Mouse (Mus musculus) layer of hippocampus, postnatal 36 days (tissue): ENCODE data around the gene Col12a1. TPM values are rescaled to one million over a fixed set of nuclear protein-coding genes. Genes with fewer than 3 reads are reported as not detected.

ENCODE experiments used
- DNase-seq, 2 experiments: peaks; one replicate each; pipeline ENCODE4 v3.0.0; 2022
- total RNA-seq, 2 experiments: library from RNA; stranded (reverse); gene quantifications; 2 replicates each; pipeline ENCODE4 v1.2.3; 2021

Gene Col12a1
- total RNA-seq = 1 to 10 TPM; 6.8 to 8.0 TPM

DNA sequence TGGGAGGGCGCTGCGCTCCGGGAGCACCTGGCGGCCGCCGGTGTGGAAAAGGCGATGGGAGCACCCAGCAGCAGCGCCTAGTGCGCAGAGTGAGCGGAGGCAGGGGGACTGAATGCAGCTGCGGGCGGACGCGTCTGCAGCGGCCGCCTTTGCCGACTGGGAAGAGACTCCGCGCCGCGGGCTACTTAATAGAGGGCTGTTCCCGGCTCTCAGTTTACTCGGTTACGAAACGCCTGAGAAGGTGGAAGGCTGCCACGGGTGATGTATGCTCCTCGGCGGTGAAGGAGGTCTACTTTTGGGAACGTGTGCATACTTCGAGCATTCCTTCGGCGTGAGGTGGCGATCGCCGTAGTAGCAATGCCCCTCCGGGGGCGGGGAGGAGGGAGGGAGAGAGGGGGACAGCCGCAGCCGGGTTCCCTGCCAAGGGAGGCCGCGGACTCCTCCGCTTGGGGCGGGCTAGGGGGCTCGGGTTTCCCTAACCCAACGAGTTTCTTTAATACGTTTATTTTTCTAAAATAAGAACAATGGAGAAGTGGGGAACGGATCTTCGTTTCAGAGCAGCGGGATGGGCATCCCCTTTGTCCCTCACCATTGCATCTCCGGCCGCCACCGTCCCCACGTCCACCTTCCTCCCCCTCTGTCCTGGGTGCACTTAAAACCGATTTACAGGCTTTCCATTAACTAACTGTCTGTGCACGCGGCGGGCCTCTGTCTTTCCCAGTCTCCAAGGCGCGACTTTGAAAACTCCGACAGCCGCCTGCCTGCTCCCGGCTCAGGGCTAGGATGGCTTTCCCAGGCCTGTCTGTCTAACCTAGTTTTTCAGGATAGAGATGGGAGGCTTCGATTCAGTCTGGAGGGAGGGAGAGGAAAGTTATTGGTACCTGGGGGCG lies at the start of gene Col12a1:
Col12a1 (minus strand) TSS at position 351 of the 890 bp plus-strand sequence.
- DNase-seq = peak in 1 of 2 experiments; percentile 16

DNA sequence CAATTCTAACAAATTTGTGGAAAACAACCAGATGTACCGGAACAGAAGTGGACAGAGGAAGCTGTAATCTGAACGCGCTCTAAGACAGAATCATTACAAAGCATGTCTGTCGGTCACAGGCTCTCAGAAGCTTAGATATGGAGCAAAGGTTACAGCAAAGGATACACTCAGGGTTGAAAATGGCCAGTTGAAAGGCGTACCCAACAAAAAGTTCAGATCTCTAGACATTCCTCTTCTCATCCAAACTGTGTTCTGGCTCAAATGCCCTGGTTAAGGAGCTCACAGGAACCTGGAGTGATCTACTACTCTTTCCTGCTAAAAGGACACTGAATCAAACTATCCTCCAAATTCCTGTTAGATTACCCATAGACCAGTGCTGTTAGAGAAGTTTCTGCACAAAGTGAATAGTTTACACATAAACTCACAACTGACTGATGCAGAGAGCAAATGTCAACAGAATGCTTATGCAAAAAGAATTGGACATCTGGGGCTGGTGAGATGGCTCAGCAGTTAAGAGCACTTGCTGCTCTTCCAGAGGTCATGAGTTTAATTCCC lies 48.4 kb upstream of the Col12a1 start:
- no peak for DNase-seq

DNA sequence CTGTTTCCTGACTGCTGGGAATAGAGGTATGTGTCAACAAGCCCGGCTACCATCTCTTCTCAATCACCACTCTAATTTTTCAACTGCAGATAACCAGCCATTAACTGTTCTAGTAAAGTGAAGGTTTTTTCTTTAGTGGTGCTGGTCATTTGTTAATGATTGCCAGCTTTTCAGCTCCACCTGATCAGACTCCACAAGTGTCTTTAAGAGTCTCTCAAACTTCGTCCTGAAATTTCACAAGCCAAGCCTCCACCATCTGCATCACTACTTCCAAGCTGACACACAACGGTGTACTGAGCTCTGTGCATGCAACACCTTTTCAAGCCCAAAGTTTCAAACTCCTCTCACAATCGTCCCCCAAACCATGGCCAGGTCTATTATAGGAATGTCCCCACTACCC lies 46.7 kb upstream of the Col12a1 start:
- DNase-seq = no peak

DNA sequence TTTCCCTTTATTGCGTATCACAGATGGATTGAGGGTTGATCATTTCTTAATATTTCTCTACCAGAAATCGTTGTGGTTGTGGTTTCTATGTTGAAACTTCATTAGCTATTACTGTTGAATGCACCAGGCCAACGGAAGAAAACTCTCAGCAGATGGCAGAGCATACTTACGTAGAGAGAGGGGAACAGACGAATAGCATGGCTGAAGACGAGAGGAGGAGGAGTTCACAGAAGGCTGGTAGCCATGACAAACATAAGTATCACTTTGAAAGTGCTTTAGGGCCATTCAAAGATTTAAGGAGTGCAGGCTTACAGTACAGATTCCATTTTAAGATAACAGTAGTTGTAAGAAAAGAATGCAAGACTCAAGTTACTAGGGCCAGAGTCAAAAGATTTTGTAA lies 43.9 kb upstream of the Col12a1 start:
- DNase-seq = no peak

DNA sequence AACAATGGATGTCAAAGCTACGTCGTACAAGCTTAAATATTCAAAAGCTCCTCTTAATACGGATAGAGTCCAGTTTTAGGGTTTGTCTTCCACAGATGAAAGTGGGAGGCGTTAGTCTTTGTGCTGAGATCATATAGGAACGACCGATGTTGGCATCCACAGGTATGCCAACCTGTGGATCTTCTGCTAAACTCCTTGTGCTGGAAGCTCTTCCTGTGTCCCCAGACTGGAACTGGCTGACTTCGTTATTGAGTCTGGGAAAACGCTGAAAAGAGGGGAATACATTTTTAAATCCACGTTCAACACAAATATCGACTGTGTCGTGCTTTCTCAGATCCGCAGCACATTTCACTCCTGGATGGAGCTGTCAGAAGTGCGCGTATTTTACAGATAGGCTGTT lies 41.4 kb upstream of the Col12a1 start:
- no peak for DNase-seq

- peak; percentile 94 for DNase-seq
Observed at GRCm38 (mm10) chr9:79759385-79760005, 40.9 kb upstream of the Col12a1 start, which contains the start of gene Cox7a2. Gene Cox7a2, minus strand, starts transcription at chr9:79759878.

GRCm38 (mm10) chr9:79755311-79755710 lies 36.7 kb upstream of the Col12a1 start:
- DNase-seq = no peak

GRCm38 (mm10) chr9:79751846-79752245 lies 33.2 kb upstream of the Col12a1 start:
- DNase-seq = no peak

- no peak for DNase-seq
Observed at GRCm38 (mm10) chr9:79750709-79751108, 32.1 kb upstream of the Col12a1 start.

DNA sequence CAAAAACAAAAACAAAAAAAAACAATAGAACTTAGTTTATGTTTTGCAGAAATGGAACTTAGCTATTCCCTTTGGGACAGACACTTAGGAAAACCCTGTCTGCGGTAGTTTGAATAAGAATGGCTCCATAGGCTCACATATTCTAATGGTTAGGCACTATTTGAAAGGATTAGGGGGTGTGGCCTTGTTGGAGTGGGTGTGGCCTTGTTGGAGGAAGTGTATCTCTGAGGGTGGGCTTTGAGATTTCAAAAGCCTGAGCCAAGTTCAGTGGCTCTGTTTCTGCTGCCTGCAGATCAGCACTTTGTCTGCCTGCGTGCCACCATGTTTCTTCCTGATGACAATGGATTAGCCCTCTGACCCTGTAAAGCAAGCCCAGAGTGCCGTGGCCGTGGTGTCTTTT lies 26.4 kb upstream of the Col12a1 start:
- DNase-seq = no peak

DNA sequence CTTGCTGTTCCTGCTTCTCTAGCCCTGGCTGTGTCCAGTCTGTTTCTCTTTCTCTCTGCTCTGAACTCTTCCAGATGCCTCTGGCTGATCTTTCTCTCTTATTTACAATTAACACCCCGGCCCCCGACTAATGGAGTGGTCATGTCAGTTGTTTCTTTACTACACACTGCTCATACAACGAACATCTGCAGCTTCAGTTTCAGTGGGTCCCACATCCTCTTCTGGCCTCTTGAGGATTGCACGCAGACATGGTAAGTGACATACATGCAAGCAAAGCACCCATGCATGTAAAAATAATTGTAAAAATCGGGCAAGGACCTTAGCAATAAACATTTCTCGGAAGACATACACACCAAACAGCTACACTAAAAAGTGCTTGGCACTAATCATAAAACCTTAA lies 17.0 kb upstream of the Col12a1 start:
- no peak for DNase-seq

DNA sequence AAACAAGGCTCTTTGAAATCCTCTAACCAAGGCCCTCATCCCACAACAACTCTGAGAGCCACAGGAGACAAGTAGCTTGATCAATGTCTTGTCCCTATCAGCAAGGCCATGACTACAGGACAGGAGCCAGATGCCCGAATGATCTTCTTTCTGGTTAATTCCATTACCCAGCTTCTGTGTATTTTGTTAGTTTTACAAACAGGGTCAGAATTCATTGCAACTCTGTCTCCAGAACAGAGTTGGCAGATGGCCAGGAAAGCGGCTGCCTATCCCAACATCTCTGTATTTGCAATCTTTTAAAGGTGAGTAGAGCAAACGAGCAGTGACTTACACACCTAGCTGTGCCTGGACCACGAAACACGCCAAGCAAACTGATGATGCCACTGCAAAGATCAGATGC lies 11.7 kb upstream of the Col12a1 start:
- DNase-seq = no peak

DNA sequence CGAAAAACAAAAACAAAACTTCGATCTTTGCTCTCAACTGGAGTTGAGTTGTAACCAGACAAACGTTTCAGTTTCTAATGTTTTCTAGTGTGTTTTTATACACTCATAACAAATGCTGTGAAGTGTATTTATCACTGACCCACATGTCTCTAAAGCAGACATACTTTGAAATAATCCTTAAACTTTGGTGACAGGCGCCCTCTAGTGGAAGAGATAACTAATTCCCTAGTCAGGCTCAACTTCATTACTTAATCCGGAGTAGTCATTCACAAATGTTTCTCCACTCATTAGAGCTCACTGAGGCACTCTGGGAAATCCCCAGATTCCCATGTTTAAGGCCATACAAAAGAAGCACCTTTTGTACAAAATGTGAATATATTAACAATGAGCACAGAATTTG lies 4.5 kb upstream of the Col12a1 start:
- no peak for DNase-seq

- peak in 1 of 2 experiments; percentile 21 for DNase-seq
Observed at GRCm38 (mm10) chr9:79721056-79721455, 2.4 kb upstream of the Col12a1 start.

DNA sequence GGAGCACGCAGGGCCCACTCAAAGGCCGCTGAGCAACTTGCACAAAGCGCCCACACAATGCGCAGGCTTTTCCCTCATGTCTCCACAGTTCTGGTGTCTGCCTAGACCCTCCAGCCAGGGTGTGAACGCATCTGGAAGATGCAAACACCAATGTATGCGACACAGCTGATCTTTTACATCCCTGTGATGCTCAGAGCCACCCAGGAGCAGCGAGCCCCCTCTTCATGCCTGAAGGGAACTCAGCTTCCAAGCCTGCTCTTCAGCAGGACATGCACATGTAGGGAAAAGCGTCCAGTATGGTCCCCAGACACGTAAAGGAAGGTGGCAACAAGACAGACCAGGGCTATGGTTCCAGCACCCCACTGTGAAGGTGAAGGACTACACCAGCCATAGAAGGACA lies 1.5 kb upstream of the Col12a1 start:
- DNase-seq = no peak

DNA sequence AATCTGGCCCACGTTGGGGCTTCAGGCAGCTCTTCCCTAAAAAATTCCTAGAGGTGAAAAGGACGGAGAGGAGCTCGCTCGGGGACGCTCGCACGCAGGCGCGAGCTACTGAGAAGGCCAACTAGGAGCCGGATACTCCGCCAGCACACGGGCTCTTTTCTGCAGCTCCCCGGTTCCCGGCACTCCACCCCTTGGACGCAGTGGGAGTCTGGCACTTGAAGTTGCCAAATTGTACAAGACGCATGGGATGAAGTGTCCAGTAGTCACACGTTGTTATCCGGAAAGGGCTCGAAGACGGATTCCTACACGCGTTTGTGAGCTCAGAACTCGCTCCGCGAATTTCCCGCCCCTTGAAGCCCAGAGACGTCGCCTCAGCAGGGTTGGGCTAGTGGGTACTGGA lies 820 bp upstream of the Col12a1 start:
- DNase-seq = no peak

GRCm38 (mm10) chr9:79717836-79718475 lies 675 bp downstream of the Col12a1 start:
- no peak for DNase-seq

DNA sequence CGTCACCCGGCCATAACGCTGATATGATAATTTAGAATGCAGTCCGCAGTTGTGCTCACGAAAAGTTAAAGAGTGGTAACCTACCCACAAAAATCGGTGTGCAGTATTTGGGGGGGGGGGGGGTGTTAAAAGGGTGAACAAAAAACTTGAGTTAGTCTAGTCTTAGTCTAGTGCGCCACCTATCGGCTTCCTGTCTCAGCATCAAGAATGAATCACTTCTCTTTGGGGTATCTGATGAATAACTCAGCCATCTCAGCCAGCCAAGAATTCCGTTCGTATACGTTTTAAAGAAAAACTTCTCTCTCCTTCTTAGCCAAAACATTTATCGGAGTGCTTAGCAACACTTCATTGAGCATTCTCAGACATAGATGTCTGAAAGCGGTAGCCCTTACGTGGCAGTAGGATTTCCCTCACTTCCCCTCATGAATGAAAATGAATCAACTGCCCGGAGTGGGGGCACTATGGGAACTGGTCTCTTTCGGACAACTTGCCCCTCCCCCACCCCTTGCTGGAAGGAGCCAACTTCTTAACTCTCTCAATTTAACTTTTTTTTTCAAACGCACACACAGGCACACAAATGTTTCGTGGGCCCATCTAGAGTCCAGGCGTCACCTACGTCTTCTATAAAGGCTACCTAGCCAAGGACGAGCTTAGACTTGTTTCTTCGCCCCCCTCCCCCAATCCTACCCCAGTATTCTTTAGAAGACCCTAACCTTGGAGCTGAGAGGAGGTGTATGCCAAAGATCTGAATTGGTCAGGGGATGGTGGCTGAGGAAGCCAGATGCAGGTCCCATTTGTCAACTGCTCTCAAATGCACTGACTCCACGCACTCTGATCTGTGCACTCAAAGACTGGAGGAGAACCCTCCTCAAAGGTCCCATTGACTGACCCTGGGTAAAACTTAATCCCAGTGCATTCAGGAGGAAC lies 1.5 kb downstream of the Col12a1 start:
- peak in 1 of 2 experiments; percentile 27 for DNase-seq

GRCm38 (mm10) chr9:79716496-79716895 lies 2.1 kb downstream of the Col12a1 start:
- DNase-seq = no peak

- peak in 1 of 2 experiments; percentile 28 for DNase-seq
Observed at GRCm38 (mm10) chr9:79714471-79715045, 4.1 kb downstream of the Col12a1 start.

DNA sequence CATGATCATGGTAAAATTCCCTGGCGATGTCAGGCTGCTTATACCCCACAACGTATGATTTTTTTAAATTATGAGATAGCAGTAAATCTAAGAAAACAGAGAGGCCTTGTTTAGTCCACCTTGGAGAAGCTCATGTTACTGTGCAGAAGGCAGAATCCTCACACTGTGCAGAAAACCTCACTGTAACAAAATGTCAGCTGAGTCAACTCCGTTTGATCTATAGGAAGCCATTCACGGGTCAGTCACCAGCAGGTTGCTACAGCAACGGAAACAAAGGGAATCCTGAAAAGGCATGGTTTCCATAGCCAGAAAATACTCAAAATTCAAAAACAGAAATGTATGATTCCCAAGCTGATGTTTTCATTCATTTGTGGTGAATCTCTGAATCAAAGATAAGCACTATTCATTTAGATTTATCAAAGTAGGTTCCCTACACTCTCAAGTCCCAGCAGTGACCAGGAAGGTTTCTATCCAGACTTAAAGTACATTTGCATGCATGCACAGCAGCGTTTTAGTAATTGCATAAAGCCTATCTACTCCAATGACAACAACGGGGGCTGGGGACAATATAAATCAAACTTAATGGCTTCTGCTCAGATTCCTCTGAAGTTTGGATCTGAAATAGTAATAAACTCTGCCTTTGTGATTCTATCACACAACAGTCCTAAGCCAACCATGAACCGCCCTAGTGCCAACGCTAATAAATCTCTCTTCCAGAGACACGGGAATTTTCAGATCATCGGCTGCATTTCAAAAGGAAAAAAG lies 28.7 kb downstream of the Col12a1 start:
- DNase-seq = no peak
